Mouse (Mus musculus) embryonic facial prominence, embryonic 14.5 days (tissue): ENCODE results near the gene Nsun2. TPM values are rescaled to one million over a fixed set of nuclear protein-coding genes. Genes with fewer than 3 reads are reported as not detected.
A peak's percentile ranks its signal among the peaks of the same experiment; 100 is the strongest.

Experiments used
- ATAC-seq: fragments of 200-750 bp; cut with Nextera tagmentation; 2 replicates; pipeline ENCODE4 v1.8.0; 2017; ENCODE audit warnings: low read depth, moderate number of reproducible peaks, moderate TSS enrichment
- DNase-seq: peaks from one replicate; pipeline ENCODE4 v3.0.0-alpha.2; 2015; ENCODE audit warnings: low spot score
- H3K27ac ChIP-seq: fragments of 300-500 bp; sonication (generic); replicated peaks from 2 replicates; pipeline ENCODE4 v1.5.1; 2014; ENCODE audit warnings: low read depth, mild to moderate bottlenecking, low read length, moderate library complexity
- H3K27me3 ChIP-seq: fragments of 300-500 bp; sonication (generic); replicated peaks from 2 replicates; pipeline ENCODE4 v1.6.1; 2014; ENCODE audit warnings: low read length; ENCODE audit not compliant: control insufficient read depth, insufficient read depth
- H3K36me3 ChIP-seq: fragments of 300-500 bp; sonication (generic); 2 replicates; pipeline ENCODE4 v1.6.1; 2014; ENCODE audit warnings: low read length, mixed read lengths; ENCODE audit not compliant: control insufficient read depth, insufficient read depth
- H3K4me1 ChIP-seq: fragments of 300-500 bp; sonication (generic); 2 replicates; pipeline ENCODE4 v1.6.1; 2014; ENCODE audit warnings: antibody characterized with exemption, low read length; ENCODE audit not compliant: control insufficient read depth, insufficient read depth
- H3K4me2 ChIP-seq: fragments of 300-500 bp; sonication (generic); 2 replicates; pipeline ENCODE4 v1.6.1; 2014; ENCODE audit warnings: low read depth, mild to moderate bottlenecking, low read length, moderate library complexity, mixed read lengths
- H3K4me3 ChIP-seq: fragments of 300-500 bp; sonication (generic); 2 replicates; pipeline ENCODE4 v1.5.1; 2014; ENCODE audit warnings: low read depth, mild to moderate bottlenecking, low read length
- H3K9ac ChIP-seq: fragments of 300-500 bp; sonication (generic); 2 replicates; pipeline ENCODE4 v1.6.1; 2014; ENCODE audit warnings: low read depth, mild to moderate bottlenecking, low read length, moderate library complexity, mixed read lengths
- H3K9me3 ChIP-seq: fragments of 300-500 bp; sonication (generic); 2 replicates; pipeline ENCODE4 v1.6.1; 2016; ENCODE audit warnings: low read length; ENCODE audit not compliant: control insufficient read depth
- WGBS: fragments of 180-500 bp; shearing (Covaris S2); extraction: QIAGEN DNeasy Blood & Tissue Kit; methylation state at CpG from one replicate; pipeline ENCODE4 v1.1.7; 2014; 5-methylcytosine and 5-hydroxymethylcytosine counted together
- polyA plus RNA-seq: library from polyadenylated mRNA; unstranded; fragments of >200 nt; fragmentation: Nextera tagmentation; extraction: Ambion mirVana; gene quantifications from 2 replicates; pipeline ENCODE4 v1.2.1, GENCODE M21; 2014

The Nsun2 gene
- polyA plus RNA-seq, 1 experiment from 2014 or later: 112 TPM

- 84% methylated on average over 5 of the region's 5 CpGs for WGBS
- no peak overlapping the region for H3K27ac ChIP-seq
These were observed 35.3 kb upstream of the Nsun2 start for GRCm38 (mm10) chr13:69498276-69498675.

GRCm38 (mm10) chr13:69502157-69502750 lies 31.3 kb upstream of the Nsun2 start:
- Histone ChIP-seq H3K36me3 (peaks cover 97% of the 10 kb centered on the region), H3K4me3 (no peak overlapping the region), H3K4me1 (no peaks in the 10 kb centered on the region), H3K27me3 (no peaks in the 10 kb centered on the region), H3K9ac (no peak overlapping the region), H3K4me2 (no peak overlapping the region), H3K27ac (no peak overlapping the region), H3K9me3 (no peaks in the 10 kb centered on the region)
- ATAC-seq (no peak), DNase-seq (no peak)
- WGBS: 94% methylated on average over 14 of the region's 14 CpGs

More at GRCm38 (mm10) chr13:69498276-69498675, 35.3 kb upstream of the Nsun2 start:
- DNase-seq: no peak
- no peaks in the 10 kb centered on the region for H3K27me3 ChIP-seq
- H3K9ac ChIP-seq: no peak overlapping the region
- H3K4me2 ChIP-seq: no peak overlapping the region
- peaks cover 71% of the 10 kb centered on the region for H3K36me3 ChIP-seq
- H3K4me1 ChIP-seq: no peaks in the 10 kb centered on the region
- H3K9me3 ChIP-seq: no peaks in the 10 kb centered on the region
- H3K4me3 ChIP-seq: no peak overlapping the region
- no peak for ATAC-seq

GRCm38 (mm10) chr13:69502863-69503262 lies 30.7 kb upstream of the Nsun2 start:
- no peak overlapping the region for H3K9ac ChIP-seq
- no peaks in the 10 kb centered on the region for H3K27me3 ChIP-seq
- H3K4me1 ChIP-seq: no peaks in the 10 kb centered on the region
- peaks cover 97% of the 10 kb centered on the region for H3K36me3 ChIP-seq
- ATAC-seq: no peak
- no peaks in the 10 kb centered on the region for H3K9me3 ChIP-seq
- H3K27ac ChIP-seq: no peak overlapping the region
- no peak overlapping the region for H3K4me2 ChIP-seq
- no peak for DNase-seq
- no peak overlapping the region for H3K4me3 ChIP-seq
- WGBS: 81% methylated on average over 5 of the region's 5 CpGs

GRCm38 (mm10) chr13:69506341-69507086 lies 27.0 kb upstream of the Nsun2 start:
- Histone ChIP-seq H3K9ac (no peak overlapping the region), H3K4me3 (no peak overlapping the region), H3K27me3 (no peaks in the 10 kb centered on the region), H3K9me3 (no peaks in the 10 kb centered on the region), H3K36me3 (peaks cover 89% of the 10 kb centered on the region), H3K27ac (no peak overlapping the region), H3K4me2 (no peak overlapping the region), H3K4me1 (no peaks in the 10 kb centered on the region)
- no peak for DNase-seq
- WGBS: 92% methylated on average over 12 of the region's 12 CpGs
- ATAC-seq: no peak

- Histone ChIP-seq H3K27me3 (no peaks in the 10 kb centered on the region), H3K4me1 (no peaks in the 10 kb centered on the region), H3K9ac (no peak overlapping the region), H3K27ac (no peak overlapping the region), H3K36me3 (peaks cover 89% of the 10 kb centered on the region), H3K9me3 (no peaks in the 10 kb centered on the region), H3K4me3 (no peak overlapping the region), H3K4me2 (no peak overlapping the region)
- ATAC-seq (no peak), DNase-seq (no peak)
- 89% methylated on average over 3 of the region's 3 CpGs for whole genome bisulfite sequencing
These were observed 25.9 kb upstream of the Nsun2 start for GRCm38 (mm10) chr13:69507666-69508065.

- no peaks in the 10 kb centered on the region for H3K9me3 ChIP-seq
- H3K4me1 ChIP-seq: no peaks in the 10 kb centered on the region
- 53% methylated on average over 9 of the region's 9 CpGs for WGBS
- H3K36me3 ChIP-seq: peaks cover 75% of the 10 kb centered on the region
- no peak overlapping the region for H3K4me2 ChIP-seq
- H3K9ac ChIP-seq: no peak overlapping the region
- no peak overlapping the region for H3K4me3 ChIP-seq
- H3K27ac ChIP-seq: no peak overlapping the region
- ATAC-seq (peak; percentile 79), DNase-seq (peak; percentile 85)
- H3K27me3 ChIP-seq: no peaks in the 10 kb centered on the region
These were observed 23.9 kb upstream of the Nsun2 start for GRCm38 (mm10) chr13:69509391-69510244.

- Histone ChIP-seq H3K9me3 (no peaks in the 10 kb centered on the region), H3K27ac (no peak overlapping the region), H3K27me3 (no peaks in the 10 kb centered on the region), H3K4me2 (no peak overlapping the region), H3K36me3 (peaks cover 35% of the 10 kb centered on the region), H3K4me1 (0 out of 2 replicates have a peak, but pooled peaks cover 3% of the 10 kb centered on the region), H3K9ac (no peak overlapping the region), H3K4me3 (no peak overlapping the region)
- ATAC-seq: no peak
- WGBS: 67% methylated on average over 3 of the region's 3 CpGs
- no peak for DNase-seq
These were observed 18.5 kb upstream of the Nsun2 start for GRCm38 (mm10) chr13:69515091-69515490.

GRCm38 (mm10) chr13:69517445-69517844 lies 16.1 kb upstream of the Nsun2 start:
- ATAC-seq (peak; percentile 9; the same call in 1 of the 2 replicates), DNase-seq (no peak)
- WGBS: 72% methylated on average over 6 of the region's 6 CpGs
- H3K4me3 ChIP-seq: no peak overlapping the region
- no peak overlapping the region for H3K27ac ChIP-seq
- H3K4me2 ChIP-seq: no peak overlapping the region
- no peaks in the 10 kb centered on the region for H3K9me3 ChIP-seq
- no peaks in the 10 kb centered on the region for H3K27me3 ChIP-seq
- H3K9ac ChIP-seq: no peak overlapping the region
- 0 out of 2 replicates have a peak, but pooled peaks cover 3% of the 10 kb centered on the region for H3K4me1 ChIP-seq
- peaks cover 15% of the 10 kb centered on the region for H3K36me3 ChIP-seq
